Comparison of ENCODE assay signal across 26 mouse cellular contexts in genomic region chr11:5102384-5102783, GRCm38 (mm10). TPM values are rescaled to one million over a fixed set of nuclear protein-coding genes. Genes with fewer than 3 reads are reported as not detected.
DNase-seq lines count a peak whose midpoint lies in the region; ATAC-seq and TF ChIP-seq lines count a peak whose summit lies in the region.
"Had no signal": no experiment of that assay in that cellular context is flagged by ENCODE, and none has a peak within 500 bp of the region (broad histone marks: within the 10 kb centered on the region; RNA-seq: fewer than 3 reads in every experiment).

No protein-coding gene starts in this region.

- H3K79me2 ChIP-seq in MEL (ENCODE audit: control insufficient read depth, insufficient read depth, low read length, poor library complexity), result peaks cover 41% of the 10 kb centered on the region

- peaks cover 15 to 32% of the 10 kb centered on the region in 2 experiments for H3K4me1 ChIP-seq in MEL (ENCODE audit: control insufficient read depth in 1 of 2, insufficient read depth in 2 of 2, low read length in 2 of 2)
- peaks cover 5 to 17% of the 10 kb centered on the region in 2 experiments; a peak in 3 of 4 replicates for H3K4me1 ChIP-seq in liver, embryonic 14.5 days (replicated peaks; ENCODE audit: control insufficient read depth in 2 of 2, insufficient read depth in 2 of 2, low read length in 1 of 2)

- H3K27me3 ChIP-seq in MEL (ENCODE audit: control insufficient read depth in 1 of 2, insufficient read depth in 2 of 2, low read length in 2 of 2), result no peaks in the 10 kb centered on the region
- no peaks in the 10 kb centered on the region for H3K27me3 ChIP-seq in liver, embryonic 14.5 days (ENCODE audit: control insufficient read depth, insufficient read depth, low read length)
- H3K27me3 ChIP-seq: CH12.LX; embryonic facial prominence, embryonic 15.5 days; hindbrain, embryonic 13.5 days had no signal

- no peaks in the 10 kb centered on the region for H3K9me3 ChIP-seq in MEL (replicated peaks; ENCODE audit: insufficient read depth, low read length)
- no peaks in the 10 kb centered on the region for H3K9me3 ChIP-seq in liver, embryonic 14.5 days (ENCODE audit: control insufficient read depth, low read length)
- H3K9me3 ChIP-seq: embryonic facial prominence, embryonic 15.5 days; forebrain, embryonic 10.5 days; heart, embryonic 10.5 days; hindbrain, embryonic 13.5 days had no signal

- H3K9ac ChIP-seq in MEL (ENCODE audit: control insufficient read depth, low read depth, low read length, poor library complexity, severe bottlenecking), result peak overlapping the region; percentile 23; the same call in 1 of the 2 replicates
- H3K9ac ChIP-seq in liver, embryonic 14.5 days (replicated peaks), result no peak overlapping the region
- H3K9ac ChIP-seq: embryonic facial prominence, embryonic 15.5 days; hindbrain, embryonic 13.5 days had no signal

- 0 out of 4 replicates have a peak overlapping the region, but pooled peaks of 1 of the 2 experiments have one; percentile 8 for H3K4me3 ChIP-seq in MEL (ENCODE audit: control insufficient read depth in 1 of 2, insufficient read depth in 1 of 2, low read depth in 2 of 2, low read length in 2 of 2)
- H3K4me3 ChIP-seq in liver, embryonic 14.5 days (ENCODE audit: insufficient read depth in 1 of 2, low read depth in 2 of 2, low read length in 2 of 2), result no peak overlapping the region
- H3K4me3 ChIP-seq: embryonic facial prominence, embryonic 15.5 days; erythroblast, embryonic 14.5 days; forebrain, embryonic 10.5 days; heart, embryonic 10.5 days; hindbrain, embryonic 13.5 days had no signal

- peak overlapping the region; percentile 6; the same call in 1 of the 2 replicates for H3K4me2 ChIP-seq in liver, embryonic 14.5 days (ENCODE audit: low read depth)
- H3K4me2 ChIP-seq: embryonic facial prominence, embryonic 15.5 days; hindbrain, embryonic 13.5 days had no signal

- intact Hi-C loops in heart, postnatal 14 days (cut with DNase I), result no loop called here
- intact Hi-C loops in left cerebral cortex, postnatal 10 days (cut with DNase I), result no loop called here

- no peak for ATAC-seq in liver, embryonic 14.5 days (ENCODE audit: insufficient read depth)
- ATAC-seq in megakaryocyte-erythroid progenitor cell, adult 5-6 weeks (replicated peaks; ENCODE audit: low FRiP score, low TSS enrichment, poor library complexity, severe bottlenecking), result peak; percentile 17; the same call in 1 of the 2 replicates
- ATAC-seq: forebrain, embryonic 16.5 days; hindbrain, postnatal 0 days; intestine, embryonic 16.5 days had no signal

- TF ChIP-seq RAD21 in MEL (IDR thresholded peaks at IDR 0.05; ENCODE audit: low read depth, low read length), result no peak

- DNase-seq in heart, adult 11 months, result peak; percentile 83
- DNase-seq in heart, postnatal 14 days, result no peak
- DNase-seq in MEL (ENCODE audit: low read depth, low spot score), result peak; percentile 91
- peak in 2 of 3 experiments; percentile 18 to 50 for DNase-seq in liver, embryonic 14.5 days (ENCODE audit: low read depth in 3 of 3, low spot score in 3 of 3)
- no peak for DNase-seq in Muller cell, postnatal 12 days (ENCODE audit: inconsistent ontology term)
- no peak for DNase-seq in left cerebral cortex, postnatal 10 days (ENCODE audit: extremely low spot score in 1 of 2, low spot score in 2 of 2)
- DNase-seq: adrenal gland, adult 8-10 months; cerebellum, adult 11 months; cerebellum, adult 8-10 months; cerebellum, postnatal 14 days; embryo, embryonic 11 days; gastrocnemius, postnatal 14 days; heart, adult 18-20 months; heart, postnatal 10 days had no signal

- H3K36me3 ChIP-seq in MEL (ENCODE audit: control insufficient read depth in 1 of 2, insufficient read depth in 2 of 2, low read length in 2 of 2), result peaks cover 0 to 26% of the 10 kb centered on the region in 2 experiments; a peak in 2 of 4 replicates
- peaks cover 4% of the 10 kb centered on the region for H3K36me3 ChIP-seq in liver, embryonic 14.5 days (replicated peaks; ENCODE audit: control insufficient read depth, insufficient read depth, low read depth)

- peak; percentile 98 for TF ChIP-seq EP300 in MEL (IDR thresholded peaks at IDR 0.05; ENCODE audit: low read depth in 1 of 2, low read length in 2 of 2)
- TF ChIP-seq EP300 in liver, embryonic 14.5 days (IDR thresholded peaks at IDR 0.05; ENCODE audit: low read depth), result peak; percentile 78

- WGBS in liver, embryonic 14.5 days (ENCODE audit: insufficient replicate concordance), result 35% methylated on average over 7 of the region's 7 CpGs

- TF ChIP-seq POLR2A in MEL (IDR thresholded peaks at IDR 0.05; ENCODE audit: control insufficient read depth in 1 of 2, insufficient read depth in 1 of 2, low read depth in 1 of 2, low read length in 2 of 2, poor library complexity in 1 of 2), result no peak

- peak overlapping the region; percentile 75 for H3K27ac ChIP-seq in MEL (ENCODE audit: control insufficient read depth, low read depth, low read length)
- H3K27ac ChIP-seq in liver, embryonic 14.5 days, result no peak overlapping the region
- H3K27ac ChIP-seq: embryonic facial prominence, embryonic 15.5 days; forebrain, embryonic 10.5 days; heart, embryonic 10.5 days; hindbrain, embryonic 13.5 days; hindbrain, postnatal 0 days had no signal

- no peak for TF ChIP-seq CTCF in MEL (IDR thresholded peaks at IDR 0.05 in 2 of 3, conservative IDR thresholded peaks at IDR 0.05 in 1 of 3; ENCODE audit: control insufficient read depth in 1 of 3, insufficient read depth in 1 of 3, low read depth in 2 of 3, low read length in 3 of 3, poor library complexity in 1 of 3, severe bottlenecking in 1 of 3)
- TF ChIP-seq CTCF in liver, embryonic 14.5 days (IDR thresholded peaks at IDR 0.05; ENCODE audit: low read depth), result no peak

TF ChIP-seq in MEL, 35 proteins besides CTCF, POLR2A, EP300 and RAD21 (continues in another document):
- TF ChIP-seq MYC (IDR thresholded peaks at IDR 0.05; ENCODE audit: low read depth, low read length) (peak; percentile 23; the same call in 1 of the 2 replicates), MAX (IDR thresholded peaks at IDR 0.05; ENCODE audit: low read length) (no peak), ZMIZ1 (IDR thresholded peaks at IDR 0.05; ENCODE audit: low read depth, low read length) (no peak), ETS1 (IDR thresholded peaks at IDR 0.05; ENCODE audit: low read depth, low read length) (peak; percentile 95)

RNA-seq across cellular contexts. Expression of gene Ewsr1, which starts 3.3 kb away (rescaled TPM):
- total RNA-seq in heart, postnatal 14 days (2021), result 100 to 1,000 TPM; 119 to 131 TPM
- total RNA-seq in MEL (2012; rRNA removed), result 435 and 452 TPM in 2 replicates
- polyA plus RNA-seq in MEL (2012; ENCODE audit: insufficient read depth in 1 of 2, insufficient read length in 2 of 2, low read depth in 1 of 2, low replicate concordance in 2 of 2, missing spikeins in 1 of 2), result 1,000 to 10,000 TPM in 1 of 2 experiments, 100 to 1,000 TPM in 1; 570 to 1,336 TPM
- 185 and 220 TPM in 2 replicates for polyA plus RNA-seq in liver, embryonic 14.5 days (2012; rRNA removed)
- polyA plus RNA-seq in liver, embryonic 14.5 days (2014; fragmentation: Nextera tagmentation; extraction: Ambion mirVana), result 113 and 132 TPM in 2 replicates
- total RNA-seq in megakaryocyte-erythroid progenitor cell, adult 5-6 weeks (2014; fragmentation: Nextera tagmentation), result 450 and 540 TPM in 2 replicates
- total RNA-seq in megakaryocyte-erythroid progenitor cell, adult 5-6 weeks (2017), result 724 and 794 TPM in 2 replicates
- total RNA-seq in left cerebral cortex, postnatal 10 days (2021), result 100 to 1,000 TPM; 303 to 308 TPM

RNA-seq across cellular contexts. Expression of gene Rhbdd3, which starts 3.7 kb away (rescaled TPM):
- 10 to 100 TPM; 18.7 to 20.5 TPM for total RNA-seq in heart, postnatal 14 days (2021)
- total RNA-seq in MEL (2012; rRNA removed), result 35.9 TPM in 2 replicates
- 10 to 100 TPM in 1 of 2 experiments, not detected in 1; 55.7 TPM for polyA plus RNA-seq in MEL (2012; ENCODE audit: insufficient read depth in 1 of 2, insufficient read length in 2 of 2, low read depth in 1 of 2, low replicate concordance in 2 of 2, missing spikeins in 1 of 2)
- polyA plus RNA-seq in liver, embryonic 14.5 days (2012; rRNA removed), result 11.0 and 15.0 TPM in 2 replicates
- 11.1 and 11.8 TPM in 2 replicates for polyA plus RNA-seq in liver, embryonic 14.5 days (2014; fragmentation: Nextera tagmentation; extraction: Ambion mirVana)
- 12.7 and 33.4 TPM in 2 replicates for total RNA-seq in megakaryocyte-erythroid progenitor cell, adult 5-6 weeks (2014; fragmentation: Nextera tagmentation)
- 22.3 and 25.9 TPM in 2 replicates for total RNA-seq in megakaryocyte-erythroid progenitor cell, adult 5-6 weeks (2017)
- 10 to 100 TPM; 23.4 to 24.6 TPM for total RNA-seq in left cerebral cortex, postnatal 10 days (2021)

RNA-seq across cellular contexts. Expression of gene Gas2l1, which starts 37.3 kb away (rescaled TPM):
- 10 to 100 TPM; 17.8 to 18.7 TPM for total RNA-seq in heart, postnatal 14 days (2021)
- 41.1 and 43.9 TPM in 2 replicates for total RNA-seq in MEL (2012; rRNA removed)
- polyA plus RNA-seq in MEL (2012; ENCODE audit: insufficient read depth in 1 of 2, insufficient read length in 2 of 2, low read depth in 1 of 2, low replicate concordance in 2 of 2, missing spikeins in 1 of 2), result 10 to 100 TPM in 1 of 2 experiments, not detected in 1; 89.0 TPM
- polyA plus RNA-seq in liver, embryonic 14.5 days (2012; rRNA removed), result 10.9 and 11.3 TPM in 2 replicates
- 12.1 and 17.1 TPM in 2 replicates for polyA plus RNA-seq in liver, embryonic 14.5 days (2014; fragmentation: Nextera tagmentation; extraction: Ambion mirVana)
- total RNA-seq in megakaryocyte-erythroid progenitor cell, adult 5-6 weeks (2014; fragmentation: Nextera tagmentation), result 0.87 and 4.4 TPM in 2 replicates
- 1.3 TPM in 1 of 2 replicates, not detected in the other for total RNA-seq in megakaryocyte-erythroid progenitor cell, adult 5-6 weeks (2017)
- total RNA-seq in left cerebral cortex, postnatal 10 days (2021), result 10 to 100 TPM; 48.1 to 48.3 TPM
- total RNA-seq: common myeloid progenitor, adult 5-6 weeks had no signal

RNA-seq across cellular contexts. Expression of gene Rasl10a, which starts 44.5 kb away (rescaled TPM):
- 1 to 10 TPM; 3.7 to 4.4 TPM for total RNA-seq in heart, postnatal 14 days (2021)
- 0.23 TPM in 1 of 2 replicates, not detected in the other for total RNA-seq in MEL (2012; rRNA removed)
- 1 to 10 TPM in 1 of 2 experiments, not detected in 1; 1.3 TPM for polyA plus RNA-seq in MEL (2012; ENCODE audit: insufficient read depth in 1 of 2, insufficient read length in 2 of 2, low read depth in 1 of 2, low replicate concordance in 2 of 2, missing spikeins in 1 of 2)
- polyA plus RNA-seq in liver, embryonic 14.5 days (2012; rRNA removed), result 0.21 and 0.32 TPM in 2 replicates
- 0.34 and 0.38 TPM in 2 replicates for polyA plus RNA-seq in liver, embryonic 14.5 days (2014; fragmentation: Nextera tagmentation; extraction: Ambion mirVana)
- not detected in 2 replicates for total RNA-seq in megakaryocyte-erythroid progenitor cell, adult 5-6 weeks (2014; fragmentation: Nextera tagmentation)
- total RNA-seq in megakaryocyte-erythroid progenitor cell, adult 5-6 weeks (2017), result not detected in 2 replicates
- total RNA-seq in left cerebral cortex, postnatal 10 days (2021), result 10 to 100 TPM; 43.2 to 47.9 TPM
- total RNA-seq: common myeloid progenitor, adult 5-6 weeks; hematopoietic stem cell, adult 5-6 weeks had no signal
- polyA plus RNA-seq: erythroblast, embryonic 14.5 days had no signal

RNA-seq across cellular contexts. Expression of gene Emid1, which starts 49.7 kb away (rescaled TPM):
- 1 to 10 TPM; 4.1 to 4.6 TPM for total RNA-seq in heart, postnatal 14 days (2021)
- 0.15 TPM in 1 of 2 replicates, not detected in the other for total RNA-seq in MEL (2012; rRNA removed)
- polyA plus RNA-seq in MEL (2012; ENCODE audit: insufficient read depth in 1 of 2, insufficient read length in 2 of 2, low read depth in 1 of 2, low replicate concordance in 2 of 2, missing spikeins in 1 of 2), result under 1 TPM in 1 of 2 experiments, not detected in 1; 0.10 TPM
- polyA plus RNA-seq in liver, embryonic 14.5 days (2012; rRNA removed), result 1.3 and 1.5 TPM in 2 replicates
- 1.3 and 1.9 TPM in 2 replicates for polyA plus RNA-seq in liver, embryonic 14.5 days (2014; fragmentation: Nextera tagmentation; extraction: Ambion mirVana)
- 3.2 and 4.9 TPM in 2 replicates for total RNA-seq in megakaryocyte-erythroid progenitor cell, adult 5-6 weeks (2014; fragmentation: Nextera tagmentation)
- total RNA-seq in megakaryocyte-erythroid progenitor cell, adult 5-6 weeks (2017), result 3.4 and 5.2 TPM in 2 replicates
- 10 to 100 TPM; 49.3 to 54.0 TPM for total RNA-seq in left cerebral cortex, postnatal 10 days (2021)
- total RNA-seq: CH12.LX had no signal

Comparison
In these comparisons a context has a peak if more than half of its experiments do, and no peak if none do; other contexts are left out.
1. DNase-seq: peak in heart, adult 11 months (single experiment), MEL (single experiment) and liver, embryonic 14.5 days (2 of 3); none in heart, postnatal 14 days (0 of 2), Muller cell, postnatal 12 days (single experiment) and left cerebral cortex, postnatal 10 days (0 of 2).